Mouse (Mus musculus): ENCODE data around the gene Sema6c. TPM values are rescaled to one million over a fixed set of nuclear protein-coding genes. Genes with fewer than 3 reads are reported as not detected.

The Sema6c gene
- polyA plus RNA-seq, 1 experiment from 2014 or later = 2.9 TPM

DNA sequence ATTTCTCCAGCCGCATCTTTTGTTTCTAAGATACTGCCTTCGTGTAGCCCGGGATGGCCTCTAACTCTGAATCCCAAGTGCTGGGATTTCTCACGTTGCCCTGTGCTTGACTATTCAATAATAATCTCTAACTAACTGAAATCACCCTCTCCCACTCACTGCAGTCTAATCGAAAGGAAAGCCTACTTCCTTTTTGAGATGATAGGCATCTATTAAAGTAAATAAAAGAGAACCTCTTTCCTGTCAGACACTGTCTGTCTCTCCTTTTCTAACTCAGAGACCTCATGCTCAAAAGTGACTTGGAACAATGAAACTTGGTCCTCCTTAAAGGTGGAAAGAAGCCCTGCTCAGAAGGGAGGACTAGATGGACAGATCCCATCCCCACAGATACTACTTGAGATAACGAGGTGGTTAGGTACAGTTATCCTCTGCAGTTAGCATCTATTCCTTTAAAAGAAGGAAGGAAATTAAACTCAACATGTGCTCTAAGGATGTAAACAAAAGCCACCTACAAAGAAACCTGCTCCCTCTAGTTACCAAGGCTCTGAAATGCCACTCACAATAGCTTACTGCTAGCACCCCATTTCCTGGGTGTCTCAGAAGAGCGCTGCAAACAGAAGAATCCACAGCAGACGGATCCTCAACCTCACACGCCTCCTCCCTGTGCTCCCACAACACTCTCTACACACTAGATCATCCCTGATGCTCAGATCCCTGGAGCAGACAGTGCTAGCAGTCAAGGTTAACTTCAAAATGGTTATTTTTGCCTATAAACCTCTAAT is 24.7 kb downstream of the Sema6c start:
- Histone ChIP-seq H3K27me3 (ENCODE audit: insufficient read depth, low read length) (no peaks in the 10 kb centered on the region), H3K4me1 (replicated peaks; ENCODE audit: insufficient read depth, low read length) (no peaks in the 10 kb centered on the region), H3K36me3 (ENCODE audit: insufficient read depth, low read length) (peaks cover 46% of the 10 kb centered on the region), H3K27ac (no peak overlapping the region), H3K9me3 (replicated peaks; ENCODE audit: low read length) (no peaks in the 10 kb centered on the region), H3K9ac (ENCODE audit: low read depth, low read length) (no peak overlapping the region), H3K4me3 (replicated peaks; ENCODE audit: low read depth, low read length) (no peak overlapping the region), H3K4me2 (ENCODE audit: low read length) (no peak overlapping the region)
- no peak for ATAC-seq (replicated peaks; ENCODE audit: low FRiP score, low read depth)
- no peak for TF ChIP-seq CTCF (IDR thresholded peaks at IDR 0.05; ENCODE audit: low read depth)
- WGBS = 93% methylated on average over 9 of the region's 9 CpGs
- no peak for DNase-seq (ENCODE audit: low spot score)

DNA sequence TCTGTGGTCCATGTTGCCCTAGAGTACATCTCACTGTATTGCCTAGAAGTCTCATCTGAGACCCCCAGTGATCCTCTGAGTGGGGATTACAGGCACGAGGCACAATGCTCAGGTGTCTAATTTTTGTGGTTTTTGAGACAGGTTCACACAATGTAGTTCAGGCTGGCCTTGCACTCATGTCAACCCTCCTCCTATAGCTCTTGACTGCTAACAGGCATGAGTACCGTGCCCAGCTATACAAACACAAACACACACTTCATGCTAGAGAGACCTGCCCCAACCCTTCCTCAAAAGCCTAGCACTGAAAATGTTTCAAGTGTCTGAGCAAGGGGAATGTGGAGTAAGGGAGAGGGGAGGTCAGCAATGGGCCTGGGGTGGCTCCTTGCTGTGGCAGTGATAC is 25.8 kb downstream of the Sema6c start:
- H3K27me3 ChIP-seq (ENCODE audit: insufficient read depth, low read length) = no peaks in the 10 kb centered on the region

DNA sequence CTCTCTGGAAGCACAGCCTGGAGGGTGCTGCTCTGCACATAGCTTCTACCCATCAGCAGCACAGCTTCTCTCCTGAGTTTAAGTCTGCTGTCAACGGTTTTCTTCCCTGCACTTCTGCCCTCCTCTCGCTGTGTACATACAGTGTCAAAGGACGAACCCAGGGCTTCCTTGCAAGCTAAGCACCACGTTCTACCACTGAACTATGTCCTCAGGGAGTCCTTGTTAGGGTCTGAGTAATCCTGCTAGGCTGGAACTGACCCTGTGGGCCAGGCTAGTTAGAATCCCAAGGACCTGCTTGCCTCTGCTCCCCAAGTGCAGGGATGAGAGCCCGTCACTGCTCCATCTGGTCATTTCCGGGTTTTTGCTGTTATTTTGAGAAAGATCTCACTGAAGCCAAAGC is 26.6 kb downstream of the Sema6c start:
- ATAC-seq (replicated peaks; ENCODE audit: low FRiP score, low read depth) (no peak), DNase-seq (ENCODE audit: low spot score) (no peak)
- Histone ChIP-seq H3K4me2 (ENCODE audit: low read length) (no peak overlapping the region), H3K9me3 (replicated peaks; ENCODE audit: low read length) (no peaks in the 10 kb centered on the region), H3K27me3 (ENCODE audit: insufficient read depth, low read length) (no peaks in the 10 kb centered on the region), H3K4me3 (replicated peaks; ENCODE audit: low read depth, low read length) (no peak overlapping the region), H3K36me3 (ENCODE audit: insufficient read depth, low read length) (peaks cover 49% of the 10 kb centered on the region), H3K4me1 (replicated peaks; ENCODE audit: insufficient read depth, low read length) (no peaks in the 10 kb centered on the region), H3K9ac (ENCODE audit: low read depth, low read length) (no peak overlapping the region), H3K27ac (no peak overlapping the region)
- TF ChIP-seq CTCF (IDR thresholded peaks at IDR 0.05; ENCODE audit: low read depth) = no peak
- 90% methylated on average over 6 of the region's 6 CpGs for WGBS

More for the DNA sequence above, 25.8 kb downstream of the Sema6c start:
- no peak for DNase-seq (ENCODE audit: low spot score)
- H3K4me1 ChIP-seq (replicated peaks; ENCODE audit: insufficient read depth, low read length) = no peaks in the 10 kb centered on the region
- H3K9me3 ChIP-seq (replicated peaks; ENCODE audit: low read length) = no peaks in the 10 kb centered on the region
- H3K4me2 ChIP-seq (ENCODE audit: low read length) = no peak overlapping the region
- no peak overlapping the region for H3K27ac ChIP-seq
- no peak for TF ChIP-seq CTCF (IDR thresholded peaks at IDR 0.05; ENCODE audit: low read depth)
- no peak overlapping the region for H3K4me3 ChIP-seq (replicated peaks; ENCODE audit: low read depth, low read length)
- WGBS = 87% methylated on average over 2 of the region's 2 CpGs
- H3K9ac ChIP-seq (ENCODE audit: low read depth, low read length) = no peak overlapping the region
- no peak for ATAC-seq (replicated peaks; ENCODE audit: low FRiP score, low read depth)
- H3K36me3 ChIP-seq (ENCODE audit: insufficient read depth, low read length) = peaks cover 49% of the 10 kb centered on the region

GRCm38 (mm10) chr3:95194721-95195135 is 34.5 kb downstream of the Sema6c start:
- peaks cover 27% of the 10 kb centered on the region; the same call in 1 of the 2 replicates for H3K36me3 ChIP-seq (ENCODE audit: insufficient read depth, low read length)
- H3K4me2 ChIP-seq (ENCODE audit: low read length) = no peak overlapping the region
- no peak overlapping the region for H3K4me3 ChIP-seq (replicated peaks; ENCODE audit: low read depth, low read length)

DNA sequence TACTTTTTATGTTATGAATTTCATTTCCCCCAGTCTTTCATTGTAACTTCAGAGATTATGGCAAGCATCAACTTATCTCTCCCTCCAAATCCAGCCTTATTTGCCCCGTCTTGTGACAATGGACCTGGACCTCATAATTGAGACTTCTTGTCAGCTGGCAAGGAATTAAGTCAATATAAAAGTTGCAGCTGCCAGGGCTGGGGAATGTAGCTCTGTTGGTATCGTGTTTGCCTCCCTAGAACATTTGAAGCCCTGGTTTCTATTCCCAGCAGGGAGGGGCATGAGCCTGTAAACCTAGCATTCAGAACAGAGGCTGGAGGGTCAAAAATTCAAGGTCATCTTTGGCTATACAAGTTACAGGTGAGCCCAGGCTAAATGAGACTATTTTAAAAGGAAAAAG is 35.5 kb downstream of the Sema6c start:
- Histone ChIP-seq H3K9ac (ENCODE audit: low read depth, low read length) (no peak overlapping the region), H3K4me1 (replicated peaks; ENCODE audit: insufficient read depth, low read length) (no peaks in the 10 kb centered on the region), H3K4me3 (replicated peaks; ENCODE audit: low read depth, low read length) (no peak overlapping the region), H3K9me3 (replicated peaks; ENCODE audit: low read length) (no peaks in the 10 kb centered on the region), H3K4me2 (ENCODE audit: low read length) (no peak overlapping the region), H3K27me3 (ENCODE audit: insufficient read depth, low read length) (no peaks in the 10 kb centered on the region), H3K27ac (no peak overlapping the region), H3K36me3 (ENCODE audit: insufficient read depth, low read length) (peaks cover 24% of the 10 kb centered on the region; the same call in 1 of the 2 replicates)
- ATAC-seq (replicated peaks; ENCODE audit: low FRiP score, low read depth) (no peak), DNase-seq (ENCODE audit: low spot score) (no peak)
- WGBS = 86% methylated on average over 2 of the region's 2 CpGs
- TF ChIP-seq CTCF (IDR thresholded peaks at IDR 0.05; ENCODE audit: low read depth) = no peak

More at GRCm38 (mm10) chr3:95194721-95195135, 34.5 kb downstream of the Sema6c start:
- no peak overlapping the region for H3K9ac ChIP-seq (ENCODE audit: low read depth, low read length)
- WGBS = 74% methylated on average over 6 of the region's 6 CpGs
- DNase-seq (ENCODE audit: low spot score) (no peak), ATAC-seq (replicated peaks; ENCODE audit: low FRiP score, low read depth) (0 out of 2 replicates have a peak, but pooled peaks have one; percentile 33)
- H3K27me3 ChIP-seq (ENCODE audit: insufficient read depth, low read length) = no peaks in the 10 kb centered on the region
- H3K4me1 ChIP-seq (replicated peaks; ENCODE audit: insufficient read depth, low read length) = no peaks in the 10 kb centered on the region
- H3K27ac ChIP-seq = no peak overlapping the region
- no peak for TF ChIP-seq CTCF (IDR thresholded peaks at IDR 0.05; ENCODE audit: low read depth)
- H3K9me3 ChIP-seq (replicated peaks; ENCODE audit: low read length) = no peaks in the 10 kb centered on the region

- no peak overlapping the region for H3K4me2 ChIP-seq (ENCODE audit: low read length)
- TF ChIP-seq CTCF (IDR thresholded peaks at IDR 0.05; ENCODE audit: low read depth) = no peak
- H3K4me3 ChIP-seq (replicated peaks; ENCODE audit: low read depth, low read length) = no peak overlapping the region
- ATAC-seq (replicated peaks; ENCODE audit: low FRiP score, low read depth) = no peak
- H3K27me3 ChIP-seq (ENCODE audit: insufficient read depth, low read length) = no peaks in the 10 kb centered on the region
- H3K9me3 ChIP-seq (replicated peaks; ENCODE audit: low read length) = no peaks in the 10 kb centered on the region
- H3K4me1 ChIP-seq (replicated peaks; ENCODE audit: insufficient read depth, low read length) = no peaks in the 10 kb centered on the region
- DNase-seq (ENCODE audit: low spot score) = no peak
- WGBS = 73% methylated on average over 1 of the region's 1 CpGs
- H3K36me3 ChIP-seq (ENCODE audit: insufficient read depth, low read length) = peaks cover 36% of the 10 kb centered on the region
- no peak overlapping the region for H3K9ac ChIP-seq (ENCODE audit: low read depth, low read length)
- peak overlapping the region; percentile 92; the same call in 1 of the 2 replicates for H3K27ac ChIP-seq
Measured at GRCm38 (mm10) chr3:95199101-95199500, 38.8 kb downstream of the Sema6c start.

Data from kidney, postnatal 0 days (tissue).